Mouse (Mus musculus): ENCODE results near the gene Mrpl52.

DNA sequence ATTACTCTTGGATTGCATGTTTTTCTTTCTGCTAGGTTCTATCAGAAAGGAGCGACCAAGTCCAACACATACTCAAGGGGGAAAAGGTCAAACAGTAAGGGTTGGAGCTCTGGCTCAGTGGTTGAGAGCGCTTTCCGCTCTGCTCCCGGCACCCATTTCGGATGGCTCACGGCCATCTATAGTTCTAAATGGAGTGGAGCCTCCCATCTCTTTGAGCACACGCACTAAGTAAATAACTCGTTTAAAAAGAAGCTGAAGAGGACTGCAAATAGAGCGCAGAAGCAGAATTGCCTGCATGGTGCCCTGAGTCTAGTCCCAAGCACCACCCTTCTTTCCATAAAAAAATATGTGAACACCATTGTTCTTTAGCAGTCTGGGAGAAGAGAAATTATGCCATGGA lies 26.9 kb downstream of the Mrpl52 start:
- TF ChIP-seq USF1 (IDR thresholded peaks at IDR 0.05; ENCODE audit: low read depth) = no peak
- no peak for TF ChIP-seq CTCF (IDR thresholded peaks at IDR 0.05; ENCODE audit: control insufficient read depth, insufficient read depth, insufficient read length)
- TF ChIP-seq MYOD1 (IDR thresholded peaks at IDR 0.05; ENCODE audit: control insufficient read depth, insufficient read length, low read depth) = no peak
